Mouse (Mus musculus): ENCODE measurements around the gene Aldh8a1.

The Aldh8a1 gene

GRCm38 (mm10) chr10:21416184-21416583 is 39.1 kb downstream of the Aldh8a1 start:
- DNase-seq (ENCODE audit: low spot score in 2 of 2) = no peak

GRCm38 (mm10) chr10:21419188-21419587 is 42.1 kb downstream of the Aldh8a1 start:
- no peak for DNase-seq (ENCODE audit: low spot score in 2 of 2)

- peak in 1 of 2 experiments; percentile 49 for DNase-seq (ENCODE audit: low spot score in 2 of 2)
These were observed 43.6 kb downstream of the Aldh8a1 start for GRCm38 (mm10) chr10:21420457-21421424.

GRCm38 (mm10) chr10:21426515-21426914 is 49.4 kb downstream of the Aldh8a1 start:
- no peak for DNase-seq (ENCODE audit: low spot score in 2 of 2)

- DNase-seq (ENCODE audit: low spot score in 2 of 2) = no peak
These were observed 50.9 kb downstream of the Aldh8a1 start for GRCm38 (mm10) chr10:21427996-21428395.

GRCm38 (mm10) chr10:21439268-21439667 is 62.2 kb downstream of the Aldh8a1 start:
- DNase-seq (ENCODE audit: low spot score in 2 of 2) = no peak

- DNase-seq (ENCODE audit: low spot score in 2 of 2) = no peak
These were observed 63.9 kb downstream of the Aldh8a1 start for GRCm38 (mm10) chr10:21441020-21441419.

- no peak for DNase-seq (ENCODE audit: low spot score in 2 of 2)
These were observed 64.6 kb downstream of the Aldh8a1 start for GRCm38 (mm10) chr10:21441690-21442089.

- peak in 1 of 2 experiments; percentile 71 for DNase-seq (ENCODE audit: low spot score in 2 of 2)
These were observed 66.7 kb downstream of the Aldh8a1 start for GRCm38 (mm10) chr10:21443646-21444324.

GRCm38 (mm10) chr10:21444410-21444809 is 67.3 kb downstream of the Aldh8a1 start:
- no peak for DNase-seq (ENCODE audit: low spot score in 2 of 2)

All from left cerebral cortex, adult 9 months (tissue).